Mouse (Mus musculus) right cerebral cortex, postnatal 14 days (tissue): Measurements from ENCODE around the gene Scyl1.
"Not testable (repeated sequence)": the region's sequence is repeated elsewhere in the genome, so short reads cannot be mapped to it uniquely, and the experiment has no call there.

Experiments
- DNase-seq: peaks from one replicate; pipeline ENCODE4 v3.0.0; 2022

Scyl1 gene

GRCm38 (mm10) chr19:5802787-5803040 is 31.5 kb upstream of the Scyl1 start:
- DNase-seq: no peak

- DNase-seq: peak; percentile 94
Observed at GRCm38 (mm10) chr19:5802011-5802786, 31.0 kb upstream of the Scyl1 start.

DNA sequence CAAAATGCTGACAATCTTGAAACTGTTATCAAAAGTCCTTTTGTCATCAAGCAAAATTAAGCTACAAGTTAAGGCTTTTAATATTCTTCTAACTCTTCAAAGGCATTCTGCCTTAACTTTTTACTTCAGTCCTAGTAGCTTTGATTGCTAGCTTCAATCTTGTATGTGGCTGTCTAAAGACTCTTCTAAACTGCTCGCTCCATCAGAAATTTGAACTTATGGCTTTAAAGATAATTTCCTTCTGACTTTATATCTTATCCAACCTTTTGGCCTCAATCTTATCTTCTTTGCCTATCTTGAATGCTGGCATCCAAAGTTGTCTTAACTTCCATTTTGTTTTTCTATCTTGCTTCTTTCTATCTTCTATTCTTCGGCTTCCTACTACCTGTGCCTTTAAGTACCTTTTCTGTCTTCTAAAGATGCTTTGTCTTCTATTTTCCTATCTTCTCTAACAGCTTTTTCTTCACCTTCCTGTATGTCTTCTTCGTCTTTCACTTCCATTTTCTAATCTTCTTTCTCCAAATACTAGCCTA is 30.3 kb upstream of the Scyl1 start:
- no peak for DNase-seq

DNA sequence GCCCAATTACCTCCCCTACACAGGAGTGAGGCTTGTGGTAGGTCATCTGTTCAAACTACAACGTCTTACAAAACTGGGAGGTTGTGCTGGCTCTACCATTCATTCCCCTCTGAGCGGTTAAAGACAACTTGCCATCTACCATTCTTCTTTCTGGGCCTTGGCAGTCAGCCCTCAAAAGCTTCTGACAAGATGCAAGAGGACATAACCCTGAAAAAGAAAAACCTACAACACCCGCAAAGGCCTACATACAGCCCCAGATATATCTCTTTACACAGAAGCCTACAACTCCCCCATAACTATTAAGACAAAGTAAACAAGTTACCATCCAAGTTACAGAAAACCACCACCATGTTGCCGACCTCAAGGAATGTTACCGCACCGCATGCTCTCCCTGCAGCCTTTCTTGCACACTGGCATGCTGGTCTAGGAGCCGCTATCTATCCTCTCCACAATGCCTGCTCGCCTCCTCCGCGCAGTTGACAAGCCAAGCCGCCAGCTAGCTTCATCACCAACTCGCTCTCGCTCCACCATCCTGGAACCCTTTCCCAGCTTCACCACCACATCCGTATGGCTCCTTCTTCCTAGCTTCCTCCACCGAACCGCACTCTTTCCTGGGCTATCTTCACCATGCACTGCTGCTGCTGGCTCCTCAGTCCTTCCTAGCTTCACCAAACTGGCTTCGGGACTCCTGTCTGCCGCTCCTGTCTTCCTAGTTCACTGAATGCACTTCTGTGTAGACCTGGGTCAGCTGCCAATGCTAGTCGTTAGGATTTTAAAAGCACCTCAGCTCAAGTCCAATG is 29.6 kb upstream of the Scyl1 start:
- DNase-seq: no peak

DNA sequence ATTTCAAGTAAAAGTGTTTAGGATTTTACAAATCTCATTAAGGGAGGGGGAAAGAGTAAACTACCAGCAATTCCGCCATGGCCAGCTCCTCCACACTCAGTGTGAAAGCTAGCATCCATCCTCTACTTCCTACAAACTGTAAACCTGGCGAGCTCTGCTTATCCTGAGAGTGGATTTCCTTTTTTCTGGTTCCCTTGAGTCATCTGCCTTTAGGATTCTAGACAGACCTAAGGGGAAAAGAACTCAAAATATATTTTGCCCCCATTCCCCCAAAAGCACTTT is 29.1 kb upstream of the Scyl1 start:
- DNase-seq: no peak

DNA sequence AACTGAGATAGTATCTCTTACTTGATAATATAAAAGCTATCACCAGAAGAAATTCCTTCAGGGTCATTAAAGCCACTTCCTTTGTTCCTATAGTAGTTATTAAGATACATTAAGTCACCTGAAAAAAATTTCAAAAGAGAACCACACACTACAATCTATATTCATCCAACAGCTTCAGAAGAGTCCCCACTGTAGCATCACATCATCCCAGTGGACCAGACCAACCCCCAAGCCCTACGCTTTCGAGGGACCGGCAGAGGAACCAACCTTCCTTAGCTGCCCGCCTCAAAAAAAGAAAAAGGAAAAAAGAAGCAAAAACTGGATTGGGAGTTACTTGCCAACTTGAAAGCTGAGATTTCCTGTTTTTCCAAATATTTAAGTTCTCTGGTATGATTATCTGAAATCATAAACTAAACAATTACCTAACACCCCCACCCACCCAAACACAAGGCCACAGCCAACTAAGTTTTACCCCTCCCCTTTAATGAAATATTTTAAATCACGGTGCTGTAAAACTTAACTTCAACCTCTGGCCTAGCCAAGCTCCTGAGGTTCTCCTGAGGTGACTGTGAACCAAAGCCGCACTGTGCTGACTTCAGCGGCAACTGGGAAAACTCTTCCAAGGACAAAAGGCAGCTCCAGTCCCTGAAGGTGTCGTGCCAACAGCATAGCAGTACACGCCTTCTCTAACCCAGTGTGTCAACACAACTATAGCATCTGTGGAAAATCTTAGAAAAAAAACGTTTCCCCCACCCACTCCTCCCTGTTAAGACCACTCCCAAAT is 28.5 kb upstream of the Scyl1 start:
- no peak for DNase-seq

- DNase-seq: no peak
Observed at GRCm38 (mm10) chr19:5798700-5799479, 27.7 kb upstream of the Scyl1 start.

- no peak for DNase-seq
Observed at GRCm38 (mm10) chr19:5797381-5798111, 26.3 kb upstream of the Scyl1 start.

GRCm38 (mm10) chr19:5796573-5797111 is 25.4 kb upstream of the Scyl1 start:
- DNase-seq: no peak

- DNase-seq: no peak
Observed at GRCm38 (mm10) chr19:5795668-5796572, 24.7 kb upstream of the Scyl1 start.

- no peak for DNase-seq
Observed at GRCm38 (mm10) chr19:5794771-5795576, 23.8 kb upstream of the Scyl1 start.

DNA sequence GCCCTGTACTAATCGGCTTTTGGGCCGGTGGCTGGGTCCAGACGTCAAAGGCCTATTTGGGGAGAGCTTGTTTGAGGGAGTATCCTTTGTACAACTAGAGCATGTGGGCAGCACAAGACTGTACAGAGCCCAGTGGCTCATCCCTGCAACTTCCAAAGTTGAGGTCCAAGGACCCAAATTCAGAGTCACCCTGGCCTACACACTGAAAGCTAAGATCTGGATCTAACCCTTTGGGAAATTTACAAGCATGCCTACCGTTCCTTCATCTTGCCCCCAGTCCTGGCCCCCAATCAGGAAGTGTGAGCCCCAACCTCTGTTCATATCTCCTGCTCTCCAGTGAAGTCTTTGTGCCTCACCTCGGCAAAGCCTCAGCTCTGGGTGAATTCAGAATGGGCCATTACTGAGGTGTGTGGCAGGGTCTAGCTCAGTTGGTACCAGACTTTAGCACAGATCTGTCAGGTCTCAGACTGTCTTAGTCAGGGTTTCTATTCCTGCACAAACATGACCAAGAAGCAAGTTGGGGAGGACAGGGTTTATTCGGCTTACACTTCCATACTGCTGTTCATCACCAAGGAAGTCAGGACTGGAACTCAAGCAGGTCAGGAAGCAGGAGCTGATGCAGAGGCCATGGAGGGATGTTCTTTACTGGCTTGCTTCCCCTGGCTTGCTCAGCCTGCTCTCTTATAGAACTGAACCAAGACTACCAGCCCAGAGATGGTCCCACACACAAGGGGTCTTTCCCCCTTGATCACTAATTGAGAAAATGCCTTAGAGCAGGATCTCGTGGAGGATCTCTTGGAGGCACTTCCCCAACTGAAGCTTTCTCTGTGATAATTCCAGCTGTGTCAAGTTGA is 22.9 kb upstream of the Scyl1 start:
- DNase-seq: not testable (repeated sequence)

GRCm38 (mm10) chr19:5793116-5793515 is 21.9 kb upstream of the Scyl1 start:
- no peak for DNase-seq

DNA sequence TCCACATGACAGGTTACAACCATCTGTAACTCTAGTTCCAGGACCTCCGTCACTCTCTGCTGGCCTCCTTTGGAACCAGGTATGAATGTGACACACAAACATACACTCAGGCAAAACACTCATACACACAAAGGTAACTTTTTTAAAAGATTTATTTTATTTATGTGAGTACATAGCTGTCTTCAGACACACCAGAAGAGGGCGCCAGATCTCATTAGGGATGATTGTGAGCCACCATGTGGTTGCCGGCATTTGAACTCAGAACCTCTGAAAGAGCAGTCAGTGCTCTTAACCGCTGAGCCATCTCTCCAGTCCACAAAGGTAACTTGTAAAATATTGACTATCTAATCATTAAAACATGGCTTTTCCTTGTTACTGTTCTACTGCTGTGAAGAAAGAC is 20.1 kb upstream of the Scyl1 start:
- DNase-seq: no peak

- no peak for DNase-seq
Observed at GRCm38 (mm10) chr19:5789066-5789465, 17.8 kb upstream of the Scyl1 start.

GRCm38 (mm10) chr19:5788620-5789019 is 17.4 kb upstream of the Scyl1 start:
- no peak for DNase-seq

- no peak for DNase-seq
Observed at GRCm38 (mm10) chr19:5787920-5788319, 16.7 kb upstream of the Scyl1 start.

- peak; percentile 81 for DNase-seq
Observed at GRCm38 (mm10) chr19:5787128-5787635, 16.0 kb upstream of the Scyl1 start.
